Mouse (Mus musculus) forebrain, embryonic 16.5 days (tissue): ENCODE measurements at regions not wholly inside any gene's neighbourhood (a gene's known extent, or its start where the extent isn't known, plus 50 kb on each side); places are given as distances from the start of the nearest gene placed in this dataset.

ENCODE experiments used
- ATAC-seq: fragments of 200-750 bp; cut with Nextera tagmentation; 2 replicates; pipeline ENCODE4 v1.8.0; 2017; ENCODE audit warnings: mild to moderate bottlenecking, moderate library complexity
- H3K27ac ChIP-seq: fragments of 300-500 bp; sonication (generic); 2 replicates; pipeline ENCODE4 v1.5.1; 2014; ENCODE audit warnings: low read length, control low read depth
- H3K27me3 ChIP-seq: fragments of 300-500 bp; sonication (generic); replicated peaks from 2 replicates; pipeline ENCODE4 v1.6.1; 2014; ENCODE audit warnings: low read length; ENCODE audit not compliant: control insufficient read depth, insufficient read depth
- H3K36me3 ChIP-seq: fragments of 300-500 bp; sonication (generic); 2 replicates; pipeline ENCODE4 v1.6.1; 2014; ENCODE audit not compliant: control insufficient read depth, insufficient read depth
- H3K4me1 ChIP-seq: fragments of 300-500 bp; sonication (generic); replicated peaks from 2 replicates; pipeline ENCODE4 v1.6.1; 2014; ENCODE audit warnings: low read length; ENCODE audit not compliant: control insufficient read depth, insufficient read depth
- H3K4me2 ChIP-seq: fragments of 300-500 bp; sonication (generic); 2 replicates; pipeline ENCODE4 v1.6.1; 2014; ENCODE audit warnings: mild to moderate bottlenecking, low read length, control low read depth
- H3K4me3 ChIP-seq: fragments of 300-500 bp; sonication (generic); replicated peaks from 2 replicates; pipeline ENCODE4 v1.5.1; 2014; ENCODE audit warnings: mild to moderate bottlenecking, low read length, control low read depth
- H3K9ac ChIP-seq: fragments of 300-500 bp; sonication (generic); replicated peaks from 2 replicates; pipeline ENCODE4 v1.6.1; 2014; ENCODE audit warnings: low read depth, low read length, control low read depth
- H3K9me3 ChIP-seq: fragments of 300-500 bp; sonication (generic); 2 replicates; pipeline ENCODE4 v1.6.1; 2016; ENCODE audit warnings: low read length; ENCODE audit not compliant: control insufficient read depth
- whole genome bisulfite sequencing: fragments of 180-500 bp; shearing (Covaris S2); extraction: QIAGEN DNeasy Blood & Tissue Kit; methylation state at CpG from one replicate; pipeline ENCODE4 v1.1.7; 2014; 5-methylcytosine and 5-hydroxymethylcytosine counted together

- no peak overlapping the region for H3K9ac ChIP-seq
- no peak for ATAC-seq
- no peaks in the 10 kb centered on the region for H3K4me1 ChIP-seq
- 80% methylated on average over 3 of the region's 3 CpGs for WGBS
- H3K9me3 ChIP-seq, result no peaks in the 10 kb centered on the region
- no peak overlapping the region for H3K27ac ChIP-seq
- no peaks in the 10 kb centered on the region for H3K27me3 ChIP-seq
- H3K4me2 ChIP-seq, result no peak overlapping the region
- no peak overlapping the region for H3K4me3 ChIP-seq
- no peaks in the 10 kb centered on the region for H3K36me3 ChIP-seq
These were observed 94.4 kb upstream of the Mdfic start for GRCm38 (mm10) chr6:15625910-15626564.

- Histone ChIP-seq H3K4me2 (peak overlapping the region; percentile 29), H3K9me3 (no peaks in the 10 kb centered on the region), H3K27ac (no peak overlapping the region), H3K9ac (no peak overlapping the region), H3K4me3 (no peak overlapping the region), H3K27me3 (no peaks in the 10 kb centered on the region), H3K36me3 (no peaks in the 10 kb centered on the region), H3K4me1 (peaks cover 16% of the 10 kb centered on the region)
- peak; percentile 61 for ATAC-seq
- 38% methylated on average over 14 of the region's 14 CpGs for WGBS
These were observed 81.9 kb upstream of the Mdfic start for GRCm38 (mm10) chr6:15638548-15638947.

GRCm38 (mm10) chr6:15639378-15639777, 81.1 kb upstream of the Mdfic start:
- Histone ChIP-seq H3K9me3 (no peaks in the 10 kb centered on the region), H3K27me3 (no peaks in the 10 kb centered on the region), H3K4me1 (peaks cover 16% of the 10 kb centered on the region), H3K4me2 (0 out of 2 replicates have a peak overlapping the region, but pooled peaks have one; percentile 13), H3K9ac (no peak overlapping the region), H3K36me3 (no peaks in the 10 kb centered on the region), H3K27ac (no peak overlapping the region), H3K4me3 (no peak overlapping the region)
- WGBS, result 3% methylated on average over 4 of the region's 4 CpGs
- peak; percentile 85 for ATAC-seq

- 5% methylated on average over 5 of the region's 5 CpGs for WGBS
- Histone ChIP-seq H3K27me3 (no peaks in the 10 kb centered on the region), H3K27ac (no peak overlapping the region), H3K9ac (no peak overlapping the region), H3K4me1 (peaks cover 16% of the 10 kb centered on the region), H3K9me3 (no peaks in the 10 kb centered on the region), H3K4me2 (no peak overlapping the region), H3K4me3 (no peak overlapping the region), H3K36me3 (no peaks in the 10 kb centered on the region)
- ATAC-seq, result peak; percentile 56
These were observed 80.5 kb upstream of the Mdfic start for GRCm38 (mm10) chr6:15639809-15640479.

- no peak overlapping the region for H3K27ac ChIP-seq
- no peak overlapping the region for H3K4me3 ChIP-seq
- no peaks in the 10 kb centered on the region for H3K9me3 ChIP-seq
- peaks cover 9% of the 10 kb centered on the region for H3K4me1 ChIP-seq
- H3K36me3 ChIP-seq, result no peaks in the 10 kb centered on the region
- no peaks in the 10 kb centered on the region for H3K27me3 ChIP-seq
- no peak overlapping the region for H3K4me2 ChIP-seq
- no peak for ATAC-seq
- H3K9ac ChIP-seq, result no peak overlapping the region
These were observed 76.2 kb upstream of the Mdfic start for GRCm38 (mm10) chr6:15644311-15644710.

GRCm38 (mm10) chr6:15647499-15647898, 73.0 kb upstream of the Mdfic start:
- 97% methylated on average over 2 of the region's 2 CpGs for WGBS
- Histone ChIP-seq H3K27me3 (no peaks in the 10 kb centered on the region), H3K4me2 (no peak overlapping the region), H3K36me3 (no peaks in the 10 kb centered on the region), H3K27ac (no peak overlapping the region), H3K9ac (no peak overlapping the region), H3K9me3 (no peaks in the 10 kb centered on the region), H3K4me3 (no peak overlapping the region), H3K4me1 (no peaks in the 10 kb centered on the region)
- no peak for ATAC-seq
